Mouse (Mus musculus) C2C12 (cell line): ENCODE measurements at regions not wholly inside any gene's neighbourhood (a gene's known extent, or its start where the extent isn't known, plus 50 kb on each side); places are given as distances from the start of the nearest gene placed in this dataset.

ENCODE experiments used
- CTCF ChIP-seq: IDR thresholded peaks from one replicate; pipeline ENCODE4 v1.5.1; 2011; ENCODE audit not compliant: control insufficient read depth, insufficient read depth, insufficient read length
- USF1 ChIP-seq: IDR thresholded peaks from one replicate; pipeline ENCODE4 v1.6.1; 2011; ENCODE audit warnings: low read depth, mild to moderate bottlenecking, control low read depth, moderate library complexity

DNA sequence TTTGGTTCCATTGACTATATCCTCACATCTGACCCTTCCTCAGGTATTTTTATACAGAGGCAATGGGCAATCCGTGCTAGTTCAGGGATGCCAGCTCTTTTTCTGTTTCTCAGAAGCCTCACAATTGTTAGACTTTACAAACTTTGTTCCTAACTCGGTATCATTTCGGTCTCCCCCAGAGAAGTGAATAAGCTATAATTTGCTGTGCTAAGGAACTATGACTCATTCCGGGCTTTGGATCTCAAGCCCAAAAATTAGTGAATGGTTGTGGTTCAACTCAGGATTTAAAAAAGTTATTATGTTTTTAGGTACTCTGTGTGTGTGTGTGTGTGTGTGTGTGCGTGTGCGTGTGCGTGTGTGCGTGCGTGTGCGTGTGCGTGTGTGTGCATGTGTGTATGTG, 1263.7 kb upstream of the A1bg start:
- TF ChIP-seq USF1 (no peak), CTCF (no peak)
